Mouse (Mus musculus) hindbrain, embryonic 16.5 days (tissue): ENCODE data around the gene Hes6. TPM values are rescaled to one million over a fixed set of nuclear protein-coding genes. Genes with fewer than 3 reads are reported as not detected.

ENCODE experiments used
- ATAC-seq: fragments of 200-750 bp; cut with Nextera tagmentation; 2 replicates; pipeline ENCODE4 v1.8.0; 2017; ENCODE audit warnings: moderate TSS enrichment, moderate library complexity
- H3K27ac ChIP-seq: fragments of 300-500 bp; sonication (generic); 2 replicates; pipeline ENCODE4 v1.5.1; 2014; ENCODE audit warnings: low read depth, mild to moderate bottlenecking, control low read depth, low read length, moderate library complexity
- H3K27me3 ChIP-seq: fragments of 300-500 bp; sonication (generic); replicated peaks from 2 replicates; pipeline ENCODE4 v1.6.1; 2014; ENCODE audit warnings: low read length; ENCODE audit not compliant: control insufficient read depth, insufficient read depth
- H3K36me3 ChIP-seq: fragments of 300-500 bp; sonication (generic); 2 replicates; pipeline ENCODE4 v1.6.1; 2014; ENCODE audit warnings: mild to moderate bottlenecking, low read length, moderate library complexity, mixed read lengths; ENCODE audit not compliant: control insufficient read depth, insufficient read depth
- H3K4me1 ChIP-seq: fragments of 300-500 bp; sonication (generic); 2 replicates; pipeline ENCODE4 v1.6.1; 2014; ENCODE audit warnings: low read depth, low read length; ENCODE audit not compliant: control insufficient read depth, insufficient read depth
- H3K4me2 ChIP-seq: fragments of 300-500 bp; sonication (generic); 2 replicates; pipeline ENCODE4 v1.6.1; 2014; ENCODE audit warnings: mild to moderate bottlenecking, low read length, control low read depth, moderate library complexity
- H3K4me3 ChIP-seq: fragments of 300-500 bp; sonication (generic); 2 replicates; pipeline ENCODE4 v1.5.1; 2014; ENCODE audit warnings: mild to moderate bottlenecking, low read length, control low read depth, moderate library complexity
- H3K9ac ChIP-seq: fragments of 300-500 bp; sonication (generic); 2 replicates; pipeline ENCODE4 v1.6.1; 2014; ENCODE audit warnings: low read depth, mild to moderate bottlenecking, control low read depth, low read length, moderate library complexity
- H3K9me3 ChIP-seq: fragments of 300-500 bp; sonication (generic); 2 replicates; pipeline ENCODE4 v1.6.1; 2014; ENCODE audit warnings: mild to moderate bottlenecking, low read length, moderate library complexity; ENCODE audit not compliant: control insufficient read depth
- WGBS: fragments of 180-500 bp; shearing (Covaris S2); extraction: QIAGEN DNeasy Blood & Tissue Kit; methylation state at CpG from one replicate; pipeline ENCODE4 v1.1.7; 2014; 5-methylcytosine and 5-hydroxymethylcytosine counted together
- polyA plus RNA-seq: library from polyadenylated mRNA; unstranded; fragments of >200 nt; fragmentation: Nextera tagmentation; extraction: Ambion mirVana; gene quantifications from 2 replicates; pipeline ENCODE4 v1.2.1, GENCODE M21; 2015

Hes6 gene
- polyA plus RNA-seq, 1 experiment from 2014 or later: 138 TPM

- H3K4me1 ChIP-seq: peaks cover 33% of the 10 kb centered on the region
These were observed 1.5 kb upstream of the Hes6 start for GRCm38 (mm10) chr1:91415311-91415710.

GRCm38 (mm10) chr1:91414903-91415302 lies 1.1 kb upstream of the Hes6 start:
- peak overlapping the region; percentile 93; the same call in 1 of the 2 replicates for H3K4me2 ChIP-seq
- peak overlapping the region; percentile 80 for H3K27ac ChIP-seq
- peaks cover 6% of the 10 kb centered on the region; the same call in 1 of the 2 replicates for H3K36me3 ChIP-seq
- 33% methylated on average over 4 of the region's 4 CpGs for WGBS
- peak overlapping the region; percentile 67; the same call in 1 of the 2 replicates for H3K9ac ChIP-seq
- no peak overlapping the region for H3K4me3 ChIP-seq
- H3K4me1 ChIP-seq: peaks cover 33% of the 10 kb centered on the region
- ATAC-seq: no peak
- no peaks in the 10 kb centered on the region for H3K9me3 ChIP-seq
- H3K27me3 ChIP-seq: no peaks in the 10 kb centered on the region

More at GRCm38 (mm10) chr1:91415311-91415710, 1.5 kb upstream of the Hes6 start:
- 47% methylated on average over 5 of the region's 5 CpGs for WGBS
- Histone ChIP-seq H3K9ac (no peak overlapping the region), H3K9me3 (no peaks in the 10 kb centered on the region), H3K27me3 (no peaks in the 10 kb centered on the region), H3K4me3 (no peak overlapping the region), H3K27ac (peak overlapping the region; percentile 80), H3K36me3 (peaks cover 6% of the 10 kb centered on the region; the same call in 1 of the 2 replicates), H3K4me2 (no peak overlapping the region)
- ATAC-seq: no peak

- Histone ChIP-seq H3K27ac (peak overlapping the region; percentile 80), H3K4me1 (peaks cover 33% of the 10 kb centered on the region), H3K27me3 (no peaks in the 10 kb centered on the region), H3K9me3 (no peaks in the 10 kb centered on the region), H3K4me2 (peak overlapping the region; percentile 93), H3K36me3 (peaks cover 6% of the 10 kb centered on the region; the same call in 1 of the 2 replicates), H3K9ac (peak overlapping the region; percentile 67), H3K4me3 (peak overlapping the region; percentile 67)
- ATAC-seq: no peak; the same call in 1 of the 2 replicates
- 0% methylated on average over 14 of the region's 14 CpGs for WGBS
These were observed 321 bp downstream of the Hes6 start for GRCm38 (mm10) chr1:91413536-91413897.

- Histone ChIP-seq H3K4me3 (peak overlapping the region; percentile 67), H3K36me3 (peaks cover 5% of the 10 kb centered on the region; the same call in 1 of the 2 replicates), H3K4me1 (peaks cover 33% of the 10 kb centered on the region), H3K4me2 (peak overlapping the region; percentile 93), H3K9me3 (no peaks in the 10 kb centered on the region), H3K9ac (peak overlapping the region; percentile 85), H3K27me3 (no peaks in the 10 kb centered on the region), H3K27ac (peak overlapping the region; percentile 80)
- ATAC-seq: peak; percentile 93
- WGBS: under 1% methylated on average over 33 of the region's 34 CpGs
These were observed 770 bp downstream of the Hes6 start for GRCm38 (mm10) chr1:91413030-91413506.

- WGBS: 2% methylated on average over 52 of the region's 65 CpGs
- no peaks in the 10 kb centered on the region for H3K9me3 ChIP-seq
- peak overlapping the region; percentile 67 for H3K4me3 ChIP-seq
- peaks cover 33% of the 10 kb centered on the region for H3K4me1 ChIP-seq
- no peaks in the 10 kb centered on the region for H3K36me3 ChIP-seq
- ATAC-seq: peak; percentile 27
- peak overlapping the region; percentile 85 for H3K9ac ChIP-seq
- no peaks in the 10 kb centered on the region for H3K27me3 ChIP-seq
- peak overlapping the region; percentile 80 for H3K27ac ChIP-seq
- H3K4me2 ChIP-seq: peak overlapping the region; percentile 93
These were observed 1.4 kb downstream of the Hes6 start for GRCm38 (mm10) chr1:91412286-91413029.

GRCm38 (mm10) chr1:91411631-91412285 lies 2.1 kb downstream of the Hes6 start:
- H3K27me3 ChIP-seq: no peaks in the 10 kb centered on the region
- H3K9me3 ChIP-seq: no peaks in the 10 kb centered on the region
- no peak overlapping the region for H3K27ac ChIP-seq
- H3K36me3 ChIP-seq: no peaks in the 10 kb centered on the region
- peak overlapping the region; percentile 93 for H3K4me2 ChIP-seq
- WGBS: 46% methylated on average over 8 of the region's 8 CpGs
- peaks cover 33% of the 10 kb centered on the region for H3K4me1 ChIP-seq
- ATAC-seq: no peak
- peak overlapping the region; percentile 67 for H3K4me3 ChIP-seq
- peak overlapping the region; percentile 85 for H3K9ac ChIP-seq

- Histone ChIP-seq H3K4me3 (no peak overlapping the region), H3K27me3 (no peaks in the 10 kb centered on the region), H3K27ac (no peak overlapping the region), H3K36me3 (no peaks in the 10 kb centered on the region), H3K9me3 (no peaks in the 10 kb centered on the region), H3K4me2 (no peak overlapping the region), H3K4me1 (peaks cover 13% of the 10 kb centered on the region), H3K9ac (no peak overlapping the region)
- WGBS: 87% methylated on average over 4 of the region's 4 CpGs
- ATAC-seq: no peak
These were observed 6.0 kb downstream of the Hes6 start for GRCm38 (mm10) chr1:91407819-91408218.

GRCm38 (mm10) chr1:91405406-91406169 lies 8.2 kb downstream of the Hes6 start:
- ATAC-seq: 0 out of 2 replicates have a peak, but pooled peaks have one; percentile 34
- H3K4me3 ChIP-seq: no peak overlapping the region

More at GRCm38 (mm10) chr1:91405406-91406169, 8.2 kb downstream of the Hes6 start:
- WGBS: 48% methylated on average over 23 of the region's 23 CpGs
- Histone ChIP-seq H3K9ac (no peak overlapping the region), H3K27me3 (no peaks in the 10 kb centered on the region), H3K4me2 (no peak overlapping the region), H3K36me3 (no peaks in the 10 kb centered on the region), H3K27ac (no peak overlapping the region), H3K9me3 (no peaks in the 10 kb centered on the region), H3K4me1 (no peaks in the 10 kb centered on the region)
